Mouse (Mus musculus) right cerebral cortex, adult 18-20 months (tissue): ENCODE data around the gene H2al3.

Source experiments
- DNase-seq: peaks from one replicate; pipeline ENCODE4 v3.0.0; 2022; ENCODE audit warnings: mixed read lengths

H2al3 gene

GRCm38 (mm10) chrX:9849403-9849802, at the start of gene H2al3:
Gene H2al3 (plus strand): TSS chrX:9849703.
- no peak for DNase-seq

GRCm38 (mm10) chrX:9810101-9810500, 39.4 kb upstream of the H2al3 start:
- DNase-seq: no peak

DNA sequence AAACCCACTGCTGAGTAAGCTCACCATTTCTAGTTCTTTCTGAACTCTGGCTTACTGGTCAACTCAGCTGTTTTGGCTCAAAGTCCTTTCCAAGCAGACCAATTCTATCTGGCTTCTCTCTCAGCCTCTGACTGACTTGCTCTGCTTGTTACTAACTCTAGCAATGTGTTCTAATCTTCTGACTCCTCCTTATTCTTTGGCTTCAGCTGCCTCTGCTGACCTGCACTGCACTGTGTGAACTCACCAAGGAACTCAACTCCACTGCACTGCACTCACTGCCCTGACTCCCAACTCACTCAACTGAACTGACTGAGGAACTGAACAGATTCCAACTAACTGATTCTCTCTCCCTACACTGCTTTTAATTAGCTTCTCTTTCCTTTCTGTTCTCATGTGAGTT, 37.0 kb upstream of the H2al3 start:
- DNase-seq: no peak

DNA sequence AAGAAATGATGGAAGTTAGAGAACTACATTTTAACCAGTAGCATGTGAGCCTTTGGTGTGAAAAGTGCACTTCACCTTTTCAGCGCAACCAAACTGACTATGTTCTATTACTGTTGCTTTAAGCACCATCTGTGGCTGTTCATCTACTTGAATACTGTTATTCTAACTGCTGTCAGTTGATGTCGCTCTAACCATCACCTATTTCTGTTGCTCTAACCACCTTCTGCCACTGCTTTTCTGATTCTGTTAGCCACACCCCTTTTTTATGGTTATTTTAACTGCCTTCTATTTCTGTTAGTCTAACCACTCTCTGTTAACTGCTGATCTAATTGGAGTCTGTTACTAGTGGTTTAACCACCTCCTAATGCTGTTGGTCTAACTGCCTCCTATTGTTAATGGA, 14.7 kb upstream of the H2al3 start:
- no peak for DNase-seq

GRCm38 (mm10) chrX:9846628-9847027, 2.9 kb upstream of the H2al3 start, which contains the start of gene Hypm:
Gene Hypm (plus strand): TSS chrX:9846928.
- DNase-seq: no peak

DNA sequence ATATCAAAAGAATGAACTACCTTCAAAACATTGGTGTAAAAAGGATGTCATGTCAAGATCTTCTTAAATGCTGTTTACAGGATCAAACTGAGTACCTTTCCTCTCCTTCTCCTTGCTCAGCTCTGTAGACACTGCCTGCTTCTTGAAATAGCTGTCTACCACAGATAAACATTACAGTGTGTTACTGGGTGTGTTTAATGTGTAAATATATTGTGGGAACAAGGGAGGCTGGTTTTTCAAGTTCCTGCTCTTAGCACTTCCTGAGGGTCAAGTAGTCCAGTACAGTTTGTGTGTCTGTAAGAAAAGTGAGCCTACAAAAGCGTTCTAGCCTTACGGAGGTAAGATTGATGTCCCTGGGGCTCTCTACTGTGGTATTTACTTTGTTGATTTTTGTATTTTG, 12.4 kb downstream of the H2al3 start:
- no peak for DNase-seq

GRCm38 (mm10) chrX:9875519-9875918, 26.0 kb downstream of the H2al3 start:
- no peak for DNase-seq

DNA sequence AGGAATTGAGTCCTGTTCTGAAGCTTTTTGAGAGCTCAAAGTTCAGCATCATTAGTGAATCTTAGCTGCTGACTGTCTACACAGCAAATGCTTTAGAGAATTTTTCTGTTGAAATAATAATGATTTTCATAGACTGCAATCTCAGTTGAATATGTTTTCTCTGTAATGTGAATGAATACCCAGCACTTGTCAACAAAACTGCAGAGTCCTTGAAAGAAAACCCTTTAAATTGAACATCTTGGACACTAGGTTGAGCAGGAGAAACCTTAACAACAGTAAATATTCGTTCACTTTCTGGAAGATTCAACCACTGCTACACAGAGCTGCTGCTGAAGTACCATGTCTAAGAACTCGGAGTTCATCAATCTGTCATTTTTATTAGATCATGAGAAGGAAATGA, 35.8 kb downstream of the H2al3 start, which contains the start of gene Sytl5:
Sytl5 (plus strand) TSS at position 301 of the 400 bp plus-strand sequence.
- no peak for DNase-seq
